Mouse (Mus musculus) retina, postnatal 1 day (tissue): ENCODE results near the gene Skida1.
"Not testable (repeated sequence)": the region's sequence is repeated elsewhere in the genome, so short reads cannot be mapped to it uniquely, and the experiment has no call there.

Experiments used
- DNase-seq: peaks from one replicate; pipeline ENCODE4 v3.0.0-alpha.2; 2012

Skida1 gene

GRCm38 (mm10) chr2:18048453-18049075 is at the start of gene Skida1:
Skida1 (minus strand) TSS chr2:18049051.
- peak; percentile 78 for DNase-seq

DNA sequence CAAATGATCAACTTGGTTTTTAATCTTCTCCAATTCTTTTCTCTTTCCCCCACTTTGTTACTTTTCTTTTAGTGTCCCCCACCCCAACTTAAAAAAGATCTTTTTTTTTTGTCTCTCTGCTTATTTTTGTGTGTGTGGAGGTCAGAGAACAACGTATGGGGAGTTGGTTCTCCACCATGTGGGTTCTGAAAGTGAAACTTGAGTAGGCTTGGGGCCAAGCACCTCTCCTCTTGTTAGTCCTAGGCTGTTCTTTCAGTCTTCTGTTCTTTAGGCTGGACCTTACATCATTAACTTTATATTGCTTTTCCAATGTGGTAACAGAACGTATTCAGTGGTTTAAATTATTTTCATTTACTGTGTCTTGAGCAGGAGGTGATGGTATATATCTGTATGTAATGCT is 47.0 kb upstream of the Skida1 start:
- no peak for DNase-seq

- DNase-seq, result no peak
Observed at GRCm38 (mm10) chr2:18094319-18094718, 45.5 kb upstream of the Skida1 start.

- no peak for DNase-seq
Observed at GRCm38 (mm10) chr2:18093858-18094257, 45.0 kb upstream of the Skida1 start.

DNA sequence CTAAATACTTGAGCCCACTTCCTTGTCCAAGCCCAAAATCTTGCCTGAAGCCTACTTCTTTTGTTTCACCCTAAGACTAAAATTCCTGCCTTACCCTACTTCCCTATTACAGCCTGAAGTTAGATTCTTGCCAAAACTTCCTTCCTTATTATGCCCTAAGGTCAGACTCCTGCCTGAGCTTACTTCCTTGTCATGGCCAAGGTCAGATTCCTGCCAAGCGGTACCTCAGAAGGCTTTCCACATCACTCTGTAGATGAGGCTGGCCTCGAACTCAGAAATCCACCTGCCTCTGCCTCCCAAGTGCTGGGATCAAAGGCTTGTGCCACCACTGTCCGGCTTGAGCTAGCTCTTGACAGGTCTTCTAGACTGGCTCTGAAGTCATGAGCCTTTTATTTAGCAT is 38.8 kb upstream of the Skida1 start:
- DNase-seq, result not testable (repeated sequence)

DNA sequence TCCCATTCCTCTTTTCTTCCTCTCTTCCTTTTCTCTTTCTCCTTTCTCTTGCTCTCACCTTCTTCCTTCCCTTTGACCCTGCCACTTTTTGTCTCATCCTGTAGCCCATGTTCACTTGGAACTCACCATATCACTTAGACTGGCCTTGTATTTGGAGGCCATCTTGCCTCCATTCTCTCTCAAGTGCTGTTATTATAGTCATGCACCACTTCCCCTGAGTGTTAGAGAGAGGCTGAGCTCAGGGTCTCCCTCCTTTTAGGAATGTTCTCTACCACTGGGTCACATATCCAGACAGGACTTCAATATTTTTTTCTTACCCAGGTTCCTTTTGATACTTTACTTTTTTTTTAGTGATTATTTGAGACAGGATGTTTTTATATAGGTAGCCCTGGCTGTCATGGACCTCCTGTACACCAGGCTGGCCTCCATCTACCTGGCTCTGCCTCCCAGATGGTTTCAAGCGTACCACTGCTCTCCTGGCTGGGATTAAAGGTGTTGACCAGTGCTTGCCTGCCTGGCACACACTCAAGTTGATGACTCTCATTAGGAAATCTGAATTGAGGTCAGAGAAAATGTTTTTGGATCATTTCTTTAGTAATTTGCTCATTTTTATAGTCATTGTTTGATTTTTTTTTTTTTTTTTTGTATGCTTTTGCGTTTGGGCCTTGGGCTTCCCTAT is 31.5 kb upstream of the Skida1 start:
- DNase-seq, result no peak

DNA sequence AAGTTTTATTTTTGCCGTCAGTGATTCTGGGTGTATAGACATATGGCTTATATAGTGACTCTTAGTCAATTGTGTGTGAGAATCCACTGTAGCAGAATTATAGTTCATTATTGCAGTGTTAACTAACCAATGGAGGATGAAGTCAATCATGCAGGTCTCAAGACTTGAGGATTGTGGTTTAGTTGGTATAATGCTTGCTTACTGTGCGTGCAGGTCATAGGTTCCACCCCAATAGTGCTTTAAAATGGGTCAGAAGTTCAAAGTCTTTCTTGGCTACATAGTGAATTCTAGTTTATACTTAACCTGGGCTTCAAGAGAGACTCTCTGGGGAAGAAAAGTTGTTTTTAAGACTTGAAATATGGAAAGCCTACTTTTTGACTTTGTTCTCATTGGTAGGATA is 23.1 kb upstream of the Skida1 start:
- DNase-seq, result no peak

- no peak for DNase-seq
Observed at GRCm38 (mm10) chr2:18068071-18068796, 19.4 kb upstream of the Skida1 start.

DNA sequence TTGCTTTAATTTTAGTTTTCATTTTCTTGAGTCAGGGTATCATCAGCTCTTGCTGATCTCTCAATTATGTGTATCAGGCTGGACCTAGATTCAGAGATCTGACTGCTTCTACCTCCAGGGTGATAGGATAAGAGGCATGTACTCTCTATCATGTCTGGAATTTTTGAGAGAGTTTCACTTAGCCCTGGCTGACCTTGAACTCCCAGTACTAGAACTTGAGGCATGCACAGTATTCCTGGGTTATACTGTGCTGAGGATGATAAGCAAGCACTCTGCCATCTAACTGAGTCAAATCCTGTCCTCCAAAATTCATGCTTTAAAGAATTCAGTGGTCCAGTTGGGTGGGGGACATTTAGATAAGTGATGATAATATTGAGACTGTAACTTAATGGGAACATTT is 17.6 kb upstream of the Skida1 start:
- DNase-seq, result peak; percentile 2

DNA sequence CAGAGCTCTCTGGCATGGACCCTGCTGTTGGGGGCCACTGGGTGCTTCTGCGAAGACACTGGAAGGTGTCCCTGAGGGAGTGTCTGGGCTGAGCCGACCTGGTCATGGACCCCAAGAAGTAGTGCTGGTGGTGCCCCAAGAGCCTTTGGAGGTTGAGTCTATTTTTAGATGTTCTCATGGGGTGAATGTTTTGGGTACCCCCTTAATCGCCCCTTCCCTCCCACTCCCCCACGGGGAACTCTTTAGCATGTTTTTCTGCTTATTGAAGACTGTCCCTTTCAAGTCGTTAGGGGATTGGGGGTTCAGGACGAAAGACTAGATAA is 16.8 kb upstream of the Skida1 start:
- no peak for DNase-seq

GRCm38 (mm10) chr2:18064941-18065707 is 16.3 kb upstream of the Skida1 start:
- DNase-seq, result peak; percentile 91

- DNase-seq, result peak; percentile 98
Observed at GRCm38 (mm10) chr2:18064356-18064858, 15.6 kb upstream of the Skida1 start.

- DNase-seq, result peak; percentile 86
Observed at GRCm38 (mm10) chr2:18063763-18064251, 15.0 kb upstream of the Skida1 start.

DNA sequence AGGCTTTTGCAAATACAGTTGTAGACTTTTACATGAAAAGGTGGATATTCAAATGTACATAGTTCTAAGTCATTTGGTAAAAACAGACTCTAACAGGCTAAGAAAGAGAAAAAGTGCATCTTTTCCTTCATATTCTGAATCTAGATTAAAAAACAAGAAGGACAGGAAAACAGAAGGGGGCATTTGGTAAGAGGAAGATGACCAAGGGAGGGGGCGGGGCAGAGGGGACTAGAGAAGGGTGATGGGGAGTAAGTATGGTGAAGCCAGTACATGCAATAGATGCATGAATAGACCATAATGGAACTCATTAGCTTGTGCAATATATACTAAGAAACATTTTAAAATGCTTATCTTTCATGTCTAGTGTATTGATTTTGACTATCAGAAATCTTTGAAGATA is 11.5 kb upstream of the Skida1 start:
- no peak for DNase-seq

- no peak for DNase-seq
Observed at GRCm38 (mm10) chr2:18059891-18060290, 11.0 kb upstream of the Skida1 start.

DNA sequence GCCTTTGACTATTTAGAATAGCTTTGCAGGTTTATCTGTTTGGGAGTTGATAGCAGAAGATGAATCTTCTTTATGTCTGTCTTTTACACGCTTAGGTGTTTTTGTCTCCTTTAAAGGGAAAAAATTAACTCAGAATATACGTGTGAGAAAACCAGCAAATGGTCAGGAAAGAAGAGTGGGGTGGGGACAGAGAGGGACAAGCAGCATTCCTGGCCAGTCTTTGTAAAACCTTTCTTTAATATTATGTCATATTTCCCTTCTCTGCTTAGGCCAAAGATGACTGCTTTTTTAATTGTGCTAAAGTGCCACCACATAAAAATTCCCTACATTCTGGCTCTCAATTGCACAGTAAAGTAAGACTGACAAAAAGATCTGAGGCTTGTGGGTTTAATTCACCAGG is 10.2 kb upstream of the Skida1 start:
- no peak for DNase-seq

DNA sequence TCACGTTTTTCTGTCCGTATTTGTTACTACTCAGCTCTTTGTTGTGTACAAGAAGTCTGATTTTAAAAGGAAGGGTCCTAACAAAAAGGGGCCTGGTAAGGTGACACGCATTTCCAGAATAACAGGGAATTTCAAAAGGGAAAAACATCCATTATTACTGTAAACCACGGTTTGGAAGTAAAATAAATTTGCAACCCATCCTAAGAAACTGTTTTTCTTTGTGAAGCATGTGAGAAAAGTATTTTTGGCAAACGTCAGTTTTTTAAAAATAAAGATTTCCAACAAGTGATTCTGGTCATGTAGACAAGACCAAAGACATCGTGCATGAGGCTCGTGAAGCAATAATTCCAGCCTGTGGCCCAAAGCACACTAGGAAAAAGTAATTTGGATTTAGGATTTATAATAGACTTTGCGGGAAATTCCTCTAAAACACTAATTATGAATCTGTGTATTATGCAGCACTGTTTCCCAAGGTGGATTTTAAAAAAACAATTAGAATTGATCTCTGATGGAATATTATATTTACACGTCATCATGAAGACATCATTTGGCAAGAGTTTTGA is 9.4 kb upstream of the Skida1 start:
- peak; percentile 25 for DNase-seq

GRCm38 (mm10) chr2:18057336-18058145 is 8.7 kb upstream of the Skida1 start:
- peak; percentile 80 for DNase-seq

GRCm38 (mm10) chr2:18056786-18057255 is 8.0 kb upstream of the Skida1 start:
- DNase-seq, result peak; percentile 99

DNA sequence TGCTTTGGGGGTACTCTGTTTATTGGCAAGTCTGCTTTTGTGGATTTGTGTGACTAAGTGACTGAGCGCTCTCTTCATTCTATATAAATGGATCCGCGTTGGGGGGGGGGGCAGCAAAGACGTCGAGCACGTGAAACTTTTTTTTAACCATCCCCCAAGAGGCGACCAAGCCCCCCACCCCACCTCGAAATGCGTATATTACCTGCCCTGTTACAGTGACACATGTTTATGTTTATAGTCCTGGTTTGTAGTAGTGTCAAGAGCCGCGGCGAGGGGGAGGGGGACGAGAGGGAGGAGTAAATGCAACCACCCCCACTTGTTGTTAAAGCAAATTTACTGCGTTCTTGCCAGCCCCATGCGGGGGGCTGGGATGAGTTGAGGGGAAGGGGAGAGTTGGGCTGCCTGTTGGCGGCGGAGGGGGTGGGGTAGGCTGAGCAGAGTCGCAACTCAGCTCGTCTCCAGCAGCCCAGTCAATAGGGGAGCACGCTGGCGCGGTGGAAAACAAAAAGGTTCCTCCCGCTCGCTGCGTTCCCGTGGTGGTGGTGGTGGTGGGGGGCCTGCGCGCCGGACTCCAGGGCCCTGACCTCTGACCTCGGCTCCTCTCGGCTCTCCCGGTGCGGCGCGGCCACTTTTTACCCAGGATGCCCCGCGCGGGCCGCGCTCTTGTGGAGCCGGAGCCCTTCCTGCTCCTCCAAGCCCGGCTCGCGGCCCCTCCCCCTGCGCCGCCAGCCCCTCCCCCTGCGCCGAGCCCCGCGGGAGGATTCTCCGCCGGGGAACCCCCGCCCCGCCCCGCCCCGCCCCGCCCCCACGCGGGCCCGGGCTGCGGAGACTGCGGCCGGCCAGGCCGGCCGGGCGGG is 7.3 kb upstream of the Skida1 start:
- peak; percentile 98 for DNase-seq
